In genomic region chr11:111450811-111451494, GRCm38 (mm10) we compare ENCODE assay signal across 12 mouse cellular contexts.
DNase-seq lines count a peak whose midpoint lies in the region; ATAC-seq and TF ChIP-seq lines count a peak whose summit lies in the region.
"Had no signal": no experiment of that assay in that cellular context is flagged by ENCODE, and none has a peak within 500 bp of the region (broad histone marks: within the 10 kb centered on the region; RNA-seq: fewer than 3 reads in every experiment).

No protein-coding gene starts in this region.

- TF ChIP-seq CTCF in forebrain, postnatal 0 days (IDR thresholded peaks at IDR 0.05; ENCODE audit: low read depth), result no peak

- peak; percentile 71; the same call in 1 of the 2 replicates for ATAC-seq in forebrain, embryonic 13.5 days
- no peak for ATAC-seq in forebrain, embryonic 11.5 days (replicated peaks; ENCODE audit: low FRiP score)
- peak; percentile 71 for ATAC-seq in hindbrain, embryonic 16.5 days
- no peak for ATAC-seq in hindbrain, embryonic 11.5 days (ENCODE audit: low FRiP score)
- no peak for ATAC-seq in lung, embryonic 16.5 days (ENCODE audit: low read depth)
- peak; percentile 88 for ATAC-seq in forebrain, postnatal 0 days
- no peak for ATAC-seq in megakaryocyte progenitor cell, adult 5-6 weeks (replicated peaks; ENCODE audit: poor library complexity)

- no peaks in the 10 kb centered on the region for H3K36me3 ChIP-seq in forebrain, embryonic 13.5 days (ENCODE audit: poor library complexity, severe bottlenecking)
- H3K36me3 ChIP-seq in forebrain, embryonic 11.5 days (ENCODE audit: control insufficient read depth, insufficient read depth, low read length), result no peaks in the 10 kb centered on the region
- no peaks in the 10 kb centered on the region for H3K36me3 ChIP-seq in hindbrain, embryonic 16.5 days (ENCODE audit: control insufficient read depth, insufficient read depth, low read length)
- H3K36me3 ChIP-seq in hindbrain, embryonic 11.5 days (ENCODE audit: control insufficient read depth, insufficient read depth, low read length), result no peaks in the 10 kb centered on the region
- no peaks in the 10 kb centered on the region for H3K36me3 ChIP-seq in lung, embryonic 16.5 days (ENCODE audit: control insufficient read depth, insufficient read depth, low read length)
- no peaks in the 10 kb centered on the region for H3K36me3 ChIP-seq in forebrain, postnatal 0 days (ENCODE audit: insufficient read depth)

- H3K27ac ChIP-seq in forebrain, embryonic 13.5 days, result no peak overlapping the region
- no peak overlapping the region for H3K27ac ChIP-seq in forebrain, embryonic 11.5 days (ENCODE audit: low read depth, low read length)
- H3K27ac ChIP-seq in hindbrain, embryonic 16.5 days (ENCODE audit: low read depth, low read length), result no peak overlapping the region
- no peak overlapping the region for H3K27ac ChIP-seq in hindbrain, embryonic 11.5 days (ENCODE audit: low read depth, low read length)
- H3K27ac ChIP-seq in lung, embryonic 16.5 days (ENCODE audit: low read length), result no peak overlapping the region
- no peak overlapping the region for H3K27ac ChIP-seq in forebrain, postnatal 0 days (ENCODE audit: low read depth, low read length)

- 81% methylated on average over 3 of the region's 3 CpGs for WGBS in forebrain, embryonic 13.5 days
- 90% methylated on average over 3 of the region's 3 CpGs for WGBS in forebrain, embryonic 11.5 days
- 65% methylated on average over 3 of the region's 3 CpGs for WGBS in hindbrain, embryonic 16.5 days
- WGBS in hindbrain, embryonic 11.5 days, result 85% methylated on average over 3 of the region's 3 CpGs
- WGBS in lung, embryonic 16.5 days, result 57% methylated on average over 3 of the region's 3 CpGs
- WGBS in forebrain, postnatal 0 days, result 51% methylated on average over 3 of the region's 3 CpGs

- H3K4me3 ChIP-seq in forebrain, embryonic 13.5 days, result no peak overlapping the region
- no peak overlapping the region for H3K4me3 ChIP-seq in forebrain, embryonic 11.5 days (ENCODE audit: low read depth, low read length)
- no peak overlapping the region for H3K4me3 ChIP-seq in hindbrain, embryonic 16.5 days (ENCODE audit: low read length)
- no peak overlapping the region for H3K4me3 ChIP-seq in hindbrain, embryonic 11.5 days (ENCODE audit: low read depth, low read length)
- no peak overlapping the region for H3K4me3 ChIP-seq in lung, embryonic 16.5 days (ENCODE audit: low read length)
- no peak overlapping the region for H3K4me3 ChIP-seq in forebrain, postnatal 0 days (ENCODE audit: low read depth, low read length)

- H3K9me3 ChIP-seq in forebrain, embryonic 13.5 days (replicated peaks), result no peaks in the 10 kb centered on the region
- no peaks in the 10 kb centered on the region for H3K9me3 ChIP-seq in forebrain, embryonic 11.5 days (ENCODE audit: control insufficient read depth, low read length)
- no peaks in the 10 kb centered on the region for H3K9me3 ChIP-seq in hindbrain, embryonic 16.5 days (ENCODE audit: control insufficient read depth, low read length)
- H3K9me3 ChIP-seq in hindbrain, embryonic 11.5 days (ENCODE audit: control insufficient read depth, low read length), result no peaks in the 10 kb centered on the region
- no peaks in the 10 kb centered on the region for H3K9me3 ChIP-seq in lung, embryonic 16.5 days (ENCODE audit: control insufficient read depth, low read length)
- H3K9me3 ChIP-seq in forebrain, postnatal 0 days (ENCODE audit: low read length), result no peaks in the 10 kb centered on the region

- DNase-seq in forebrain, embryonic 11.5 days (ENCODE audit: low spot score), result no peak
- no peak for DNase-seq in hindbrain, embryonic 11.5 days (ENCODE audit: low spot score)
- no peak for DNase-seq in lung, postnatal 4 days
- peak; percentile 81 for DNase-seq in forebrain, postnatal 0 days
- DNase-seq: gastrocnemius, postnatal 25 days; kidney, adult 8-10 months; liver; thymus, adult 18-20 months had no signal

- no peak overlapping the region for H3K9ac ChIP-seq in forebrain, embryonic 13.5 days
- no peak overlapping the region for H3K9ac ChIP-seq in forebrain, embryonic 11.5 days (ENCODE audit: low read length)
- no peak overlapping the region for H3K9ac ChIP-seq in hindbrain, embryonic 16.5 days (ENCODE audit: low read depth, low read length)
- no peak overlapping the region for H3K9ac ChIP-seq in hindbrain, embryonic 11.5 days (ENCODE audit: low read depth, low read length)
- no peak overlapping the region for H3K9ac ChIP-seq in lung, embryonic 16.5 days (ENCODE audit: low read length)
- H3K9ac ChIP-seq in forebrain, postnatal 0 days, result no peak overlapping the region

- H3K4me1 ChIP-seq in forebrain, embryonic 13.5 days, result peaks cover 5% of the 10 kb centered on the region; the same call in 1 of the 2 replicates
- H3K4me1 ChIP-seq in forebrain, embryonic 11.5 days (replicated peaks; ENCODE audit: control insufficient read depth, insufficient read depth, low read length), result no peaks in the 10 kb centered on the region
- H3K4me1 ChIP-seq in hindbrain, embryonic 16.5 days (ENCODE audit: control insufficient read depth, insufficient read depth, low read depth, low read length), result no peaks in the 10 kb centered on the region
- H3K4me1 ChIP-seq in hindbrain, embryonic 11.5 days (replicated peaks; ENCODE audit: control insufficient read depth, insufficient read depth, low read length), result no peaks in the 10 kb centered on the region
- H3K4me1 ChIP-seq in lung, embryonic 16.5 days (replicated peaks; ENCODE audit: control insufficient read depth, insufficient read depth, low read length), result 0 out of 2 replicates have a peak, but pooled peaks cover 2% of the 10 kb centered on the region
- H3K4me1 ChIP-seq in forebrain, postnatal 0 days (ENCODE audit: insufficient read depth), result 0 out of 2 replicates have a peak, but pooled peaks cover 8% of the 10 kb centered on the region

- no peaks in the 10 kb centered on the region for H3K27me3 ChIP-seq in forebrain, embryonic 13.5 days
- no peaks in the 10 kb centered on the region for H3K27me3 ChIP-seq in forebrain, embryonic 11.5 days (ENCODE audit: control insufficient read depth, insufficient read depth, low read length)
- no peaks in the 10 kb centered on the region for H3K27me3 ChIP-seq in hindbrain, embryonic 16.5 days (replicated peaks; ENCODE audit: control insufficient read depth, insufficient read depth, low read length)
- H3K27me3 ChIP-seq in hindbrain, embryonic 11.5 days (ENCODE audit: control insufficient read depth, insufficient read depth, low read length), result no peaks in the 10 kb centered on the region
- no peaks in the 10 kb centered on the region for H3K27me3 ChIP-seq in lung, embryonic 16.5 days (ENCODE audit: control insufficient read depth, insufficient read depth, low read depth, low read length)
- no peaks in the 10 kb centered on the region for H3K27me3 ChIP-seq in forebrain, postnatal 0 days (ENCODE audit: insufficient read depth, low read length)

- H3K4me2 ChIP-seq in forebrain, embryonic 13.5 days, result no peak overlapping the region
- no peak overlapping the region for H3K4me2 ChIP-seq in forebrain, embryonic 11.5 days (ENCODE audit: low read depth, low read length, severe bottlenecking)
- H3K4me2 ChIP-seq in hindbrain, embryonic 16.5 days (ENCODE audit: low read length), result 0 out of 2 replicates have a peak overlapping the region, but pooled peaks have one; percentile 3
- no peak overlapping the region for H3K4me2 ChIP-seq in hindbrain, embryonic 11.5 days (replicated peaks; ENCODE audit: low read depth, low read length)
- peak overlapping the region; percentile 0; the same call in 1 of the 2 replicates for H3K4me2 ChIP-seq in lung, embryonic 16.5 days (ENCODE audit: low read depth, low read length)
- no peak overlapping the region for H3K4me2 ChIP-seq in forebrain, postnatal 0 days (ENCODE audit: low read depth)

Comparison
In these comparisons a context has a peak if more than half of its experiments do, and no peak if none do; other contexts are left out.
1. ATAC-seq: peak in forebrain, embryonic 13.5 days (single experiment), hindbrain, embryonic 16.5 days (single experiment) and forebrain, postnatal 0 days (single experiment); none in forebrain, embryonic 11.5 days (single experiment), hindbrain, embryonic 11.5 days (single experiment), lung, embryonic 16.5 days (single experiment) and megakaryocyte progenitor cell, adult 5-6 weeks (single experiment).
2. H3K4me2 ChIP-seq: peak in hindbrain, embryonic 16.5 days (single experiment) and lung, embryonic 16.5 days (single experiment); none in forebrain, embryonic 13.5 days (single experiment), forebrain, embryonic 11.5 days (single experiment), hindbrain, embryonic 11.5 days (single experiment) and forebrain, postnatal 0 days (single experiment).